Mouse (Mus musculus) G1E (cell line): ENCODE data around the gene Nfasc. TPM values are rescaled to one million over a fixed set of nuclear protein-coding genes. Genes with fewer than 3 reads are reported as not detected.

Experiments used
- ATAC-seq: 2 replicates; pipeline ENCODE4 v1.8.0; 2016; ENCODE audit warnings: mild to moderate bottlenecking; ENCODE audit not compliant: insufficient number of reproducible peaks, poor library complexity, low FRiP score, severe bottlenecking; ENCODE audit errors: extremely low read depth
- DNase-seq: peaks from one replicate; pipeline ENCODE4 v3.0.0; 2012; ENCODE audit warnings: low spot score
- H3K27me3 ChIP-seq: 2 replicates; pipeline ENCODE4 v1.6.1; 2012; ENCODE audit warnings: mild to moderate bottlenecking, low read length, inconsistent platforms; ENCODE audit not compliant: insufficient read depth
- H3K36me3 ChIP-seq: replicated peaks from 2 replicates; pipeline ENCODE3; 2012; ENCODE audit warnings: mild to moderate bottlenecking, inconsistent platforms
- H3K4me1 ChIP-seq: 2 replicates; pipeline ENCODE4 v1.6.1; 2012; ENCODE audit warnings: low read depth, low read length, inconsistent platforms, mixed read lengths; ENCODE audit not compliant: insufficient read depth
- H3K4me3 ChIP-seq: 2 replicates; pipeline ENCODE4 v1.5.1; 2012; ENCODE audit warnings: low read depth, mild to moderate bottlenecking, inconsistent platforms, low read length, moderate library complexity, mixed read lengths
- H3K9me3 ChIP-seq: replicated peaks from 2 replicates; pipeline ENCODE4 v1.6.1; 2012; ENCODE audit warnings: inconsistent platforms
- CTCF ChIP-seq: IDR thresholded peaks from 2 replicates; pipeline ENCODE4 v1.5.1; 2012; ENCODE audit warnings: low read depth, low read length, inconsistent platforms, mixed read lengths
- GATA1 ChIP-seq: IDR thresholded peaks from 2 replicates; pipeline ENCODE4 v1.6.1; 2012; ENCODE audit warnings: borderline replicate concordance, low read length, inconsistent platforms, mixed read lengths
- GATA2 ChIP-seq: IDR thresholded peaks from 2 replicates; pipeline ENCODE4 v1.6.1; 2012; ENCODE audit warnings: low read depth, low read length, inconsistent platforms, borderline replicate concordance
- POLR2AphosphoS5 ChIP-seq: IDR thresholded peaks from 2 replicates; pipeline ENCODE4 v1.6.1; 2012; ENCODE audit warnings: low read depth, low read length, inconsistent platforms; ENCODE audit not compliant: insufficient replicate concordance
- TAL1 ChIP-seq: conservative IDR thresholded peaks from 2 replicates; pipeline ENCODE4 v1.6.1; 2012; ENCODE audit warnings: low read depth, low read length, inconsistent platforms, mixed read lengths
- polyA plus RNA-seq: library from polyadenylated mRNA; stranded (reverse); fragments of >175 nt; gene quantifications from 2 replicates; pipeline ENCODE4 v1.2.3, GENCODE M21; 2012
- total RNA-seq, 2 experiments: library from RNA; stranded (forward) in 1 of 2; stranded (reverse) in 1 of 2; fragments of 200-1000 nt in 1 of 2; fragments of >200 nt in 1 of 2; fragmentation: Nextera tagmentation in 1 of 2; gene quantifications; 2 replicates each; pipeline ENCODE4 v1.2.3; 2014 to 2017

The Nfasc gene
- total and polyA plus RNA-seq, 3 experiments: 0.22 TPM; not detected in 2

GRCm38 (mm10) chr1:132572851-132573250 lies 168.7 kb downstream of the Nfasc start:
- no peaks in the 10 kb centered on the region for H3K4me1 ChIP-seq
- TF ChIP-seq GATA2 (no peak), TAL1 (no peak), CTCF (no peak), GATA1 (no peak), POLR2AphosphoS5 (no peak)
- no peaks in the 10 kb centered on the region for H3K9me3 ChIP-seq
- peaks cover 38% of the 10 kb centered on the region for H3K27me3 ChIP-seq
- ATAC-seq (no peak), DNase-seq (no peak)
- H3K36me3 ChIP-seq: no peaks in the 10 kb centered on the region
- no peak overlapping the region for H3K4me3 ChIP-seq

- H3K4me3 ChIP-seq: no peak overlapping the region
- TF ChIP-seq GATA1 (no peak), GATA2 (no peak), TAL1 (no peak)
- DNase-seq (no peak), ATAC-seq (no peak)
- no peaks in the 10 kb centered on the region for H3K36me3 ChIP-seq
- no peaks in the 10 kb centered on the region for H3K9me3 ChIP-seq
- peaks cover 37% of the 10 kb centered on the region for H3K27me3 ChIP-seq
- H3K4me1 ChIP-seq: no peaks in the 10 kb centered on the region
Measured at GRCm38 (mm10) chr1:132571613-132572012, 170.0 kb downstream of the Nfasc start.

- Histone ChIP-seq H3K27me3 (peaks cover 34% of the 10 kb centered on the region), H3K4me1 (no peaks in the 10 kb centered on the region)
Measured at GRCm38 (mm10) chr1:132570906-132571305, 170.7 kb downstream of the Nfasc start.

GRCm38 (mm10) chr1:132570068-132570780 lies 171.4 kb downstream of the Nfasc start:
- no peak overlapping the region for H3K4me3 ChIP-seq
- TF ChIP-seq POLR2AphosphoS5 (no peak), CTCF (no peak), GATA1 (no peak), TAL1 (no peak), GATA2 (no peak)
- H3K9me3 ChIP-seq: no peaks in the 10 kb centered on the region
- H3K4me1 ChIP-seq: no peaks in the 10 kb centered on the region
- DNase-seq: no peak
- no peak for ATAC-seq
- H3K27me3 ChIP-seq: peaks cover 34% of the 10 kb centered on the region
- no peaks in the 10 kb centered on the region for H3K36me3 ChIP-seq

More at GRCm38 (mm10) chr1:132570906-132571305, 170.7 kb downstream of the Nfasc start:
- no peaks in the 10 kb centered on the region for H3K9me3 ChIP-seq
- ATAC-seq: no peak
- no peaks in the 10 kb centered on the region for H3K36me3 ChIP-seq
- H3K4me3 ChIP-seq: no peak overlapping the region
- DNase-seq: no peak
- no peak for TF ChIP-seq POLR2AphosphoS5
- TF ChIP-seq GATA1: no peak
- TF ChIP-seq GATA2: no peak
- no peak for TF ChIP-seq TAL1
- no peak for TF ChIP-seq CTCF

- ATAC-seq (no peak), DNase-seq (no peak)
- Histone ChIP-seq H3K27me3 (peaks cover 34% of the 10 kb centered on the region), H3K9me3 (no peaks in the 10 kb centered on the region), H3K4me3 (no peak overlapping the region), H3K4me1 (no peaks in the 10 kb centered on the region), H3K36me3 (no peaks in the 10 kb centered on the region)
- no peak for TF ChIP-seq POLR2AphosphoS5
- no peak for TF ChIP-seq TAL1
- TF ChIP-seq CTCF: no peak
Measured at GRCm38 (mm10) chr1:132569516-132569915, 172.1 kb downstream of the Nfasc start.

GRCm38 (mm10) chr1:132567336-132568125 lies 174.1 kb downstream of the Nfasc start:
- no peak for TF ChIP-seq CTCF
- TF ChIP-seq GATA1: no peak
- no peak for TF ChIP-seq GATA2
- TF ChIP-seq TAL1: no peak
- TF ChIP-seq POLR2AphosphoS5: no peak
- H3K4me3 ChIP-seq: no peak overlapping the region
- ATAC-seq: no peak
- peaks cover 24% of the 10 kb centered on the region for H3K27me3 ChIP-seq
- no peaks in the 10 kb centered on the region for H3K36me3 ChIP-seq
- DNase-seq: no peak
- peaks cover 6% of the 10 kb centered on the region; the same call in 1 of the 2 replicates for H3K4me1 ChIP-seq
- H3K9me3 ChIP-seq: no peaks in the 10 kb centered on the region
